Mouse (Mus musculus): ENCODE measurements around the gene Erc1.
"Not testable (repeated sequence)": the region's sequence is repeated elsewhere in the genome, so short reads cannot be mapped to it uniquely, and the experiment has no call there.

The Erc1 gene

DNA sequence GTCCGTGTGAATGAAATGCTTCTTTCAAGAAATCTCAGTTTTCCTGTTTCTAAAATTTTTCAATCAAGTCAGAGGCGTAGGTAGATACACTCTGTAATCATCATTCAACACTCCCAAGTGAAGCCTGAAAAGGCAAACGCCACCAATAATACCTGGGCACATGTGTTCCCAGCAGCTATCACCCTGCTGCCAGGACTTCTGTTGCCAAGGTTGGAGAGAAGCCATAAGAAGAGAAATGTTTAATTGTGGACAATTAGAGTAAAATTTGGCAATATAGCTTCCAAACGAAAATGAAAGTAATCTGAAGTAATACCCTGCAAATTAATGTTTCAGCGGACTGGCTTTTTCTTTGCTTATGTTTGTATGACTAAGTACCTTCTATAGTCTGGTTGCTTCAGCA, 140.1 kb downstream of the Erc1 start:
- no peak for DNase-seq

DNA sequence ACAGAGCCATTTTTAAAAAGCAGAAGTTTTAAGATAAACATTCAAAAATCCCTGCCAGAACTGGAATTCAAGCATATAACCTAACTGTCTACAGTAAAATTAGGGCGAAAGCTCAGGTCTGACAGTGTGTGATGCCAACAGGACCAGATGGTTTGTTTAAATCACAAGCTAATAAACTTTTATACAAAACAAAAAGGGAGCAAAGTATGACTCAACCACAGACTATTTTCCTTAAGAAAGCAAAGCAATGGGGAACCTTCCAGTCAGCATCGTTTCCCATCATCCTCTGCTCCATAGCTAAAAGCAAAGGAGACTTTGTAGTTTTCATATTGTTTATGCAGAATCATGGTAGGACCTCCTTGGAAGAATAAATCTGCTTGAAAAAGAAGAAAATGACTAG, 143.1 kb downstream of the Erc1 start:
- no peak for DNase-seq

GRCm38 (mm10) chr6:119692754-119693153, 155.2 kb downstream of the Erc1 start:
- DNase-seq: no peak

- DNase-seq: no peak
These were observed 161.5 kb downstream of the Erc1 start for GRCm38 (mm10) chr6:119686470-119686869.

GRCm38 (mm10) chr6:119680746-119681145, 167.2 kb downstream of the Erc1 start:
- no peak for DNase-seq

GRCm38 (mm10) chr6:119674811-119675209, 173.2 kb downstream of the Erc1 start:
- no peak for DNase-seq

GRCm38 (mm10) chr6:119674201-119674810, 173.7 kb downstream of the Erc1 start:
- DNase-seq: no peak

- DNase-seq: no peak
These were observed 178.2 kb downstream of the Erc1 start for GRCm38 (mm10) chr6:119669746-119670145.

DNA sequence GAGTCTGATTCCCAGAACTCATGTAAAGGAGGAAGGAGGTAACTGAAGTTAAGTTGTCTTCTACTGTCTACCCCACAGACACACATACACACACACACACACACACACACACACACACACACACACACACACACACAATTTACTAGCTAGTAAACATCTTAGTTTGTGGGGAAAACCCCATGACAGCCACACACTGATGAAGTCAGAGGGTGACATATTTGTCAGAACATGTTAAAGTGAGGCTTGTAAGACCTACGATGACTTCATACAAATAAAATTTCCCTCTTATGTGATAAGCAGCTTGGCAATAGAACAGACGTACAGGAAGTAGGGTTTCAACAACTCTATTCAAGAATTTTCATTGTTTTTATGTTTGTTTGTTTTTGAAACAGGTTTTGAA, 185.0 kb downstream of the Erc1 start:
- no peak for DNase-seq

DNA sequence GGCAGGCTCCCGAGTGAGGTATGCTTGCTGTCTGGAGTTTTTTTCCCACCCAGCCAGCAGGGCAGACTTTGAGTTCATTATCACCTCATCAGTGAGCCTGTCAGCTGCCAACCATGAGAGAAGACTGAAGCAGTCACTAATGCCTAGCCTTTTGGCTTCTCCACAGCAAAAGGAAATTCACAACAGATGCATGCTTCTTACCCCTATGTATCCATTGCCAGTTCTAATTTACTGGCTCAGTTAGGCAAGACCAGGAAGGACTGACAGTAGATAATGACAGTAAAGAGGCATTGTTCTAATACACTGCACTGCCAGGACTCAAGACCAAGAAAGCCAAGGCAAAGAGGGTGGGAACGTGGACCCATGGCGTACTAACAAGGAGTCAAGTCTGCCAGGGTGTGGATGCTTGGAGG, 186.9 kb downstream of the Erc1 start:
- no peak for DNase-seq

- DNase-seq: no peak
These were observed 189.5 kb downstream of the Erc1 start for GRCm38 (mm10) chr6:119658441-119658840.

DNA sequence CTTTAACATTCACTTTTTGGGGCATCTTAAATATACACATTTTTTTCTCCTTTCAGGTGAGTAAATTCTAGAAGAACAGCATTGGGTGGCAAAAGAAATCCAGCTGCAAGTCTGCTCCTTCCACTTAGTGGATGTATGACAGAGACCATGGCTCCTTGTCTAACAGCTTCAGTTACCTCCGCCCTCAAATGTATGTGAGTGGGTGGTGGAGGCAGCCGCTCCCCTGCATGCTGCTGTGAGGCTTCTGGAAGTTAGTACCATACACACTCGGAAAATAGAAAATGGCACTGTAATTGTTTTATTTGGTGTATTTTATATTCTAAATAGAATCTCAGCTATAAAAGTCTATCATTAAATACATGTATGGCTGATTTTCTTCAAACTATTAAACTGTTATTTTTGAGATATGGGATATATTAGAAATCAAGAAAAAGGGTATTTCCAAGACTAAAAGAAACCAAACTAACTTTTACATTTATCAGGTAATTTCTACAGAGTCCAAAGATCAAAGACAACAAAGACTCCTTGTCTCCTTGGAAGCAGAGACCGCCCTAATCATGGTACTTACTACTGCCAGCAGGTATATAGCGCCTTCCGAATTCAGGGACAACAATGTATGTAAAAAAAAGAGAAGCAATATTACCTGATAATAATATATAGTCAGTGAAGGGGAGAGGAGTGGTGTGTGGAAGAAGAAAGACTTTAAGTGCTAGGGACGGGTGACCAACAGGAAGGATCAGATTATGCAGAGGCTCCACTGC, 190.4 kb downstream of the Erc1 start:
- DNase-seq: no peak

- not testable (repeated sequence) for DNase-seq
These were observed 193.2 kb downstream of the Erc1 start for GRCm38 (mm10) chr6:119654777-119655176.

DNA sequence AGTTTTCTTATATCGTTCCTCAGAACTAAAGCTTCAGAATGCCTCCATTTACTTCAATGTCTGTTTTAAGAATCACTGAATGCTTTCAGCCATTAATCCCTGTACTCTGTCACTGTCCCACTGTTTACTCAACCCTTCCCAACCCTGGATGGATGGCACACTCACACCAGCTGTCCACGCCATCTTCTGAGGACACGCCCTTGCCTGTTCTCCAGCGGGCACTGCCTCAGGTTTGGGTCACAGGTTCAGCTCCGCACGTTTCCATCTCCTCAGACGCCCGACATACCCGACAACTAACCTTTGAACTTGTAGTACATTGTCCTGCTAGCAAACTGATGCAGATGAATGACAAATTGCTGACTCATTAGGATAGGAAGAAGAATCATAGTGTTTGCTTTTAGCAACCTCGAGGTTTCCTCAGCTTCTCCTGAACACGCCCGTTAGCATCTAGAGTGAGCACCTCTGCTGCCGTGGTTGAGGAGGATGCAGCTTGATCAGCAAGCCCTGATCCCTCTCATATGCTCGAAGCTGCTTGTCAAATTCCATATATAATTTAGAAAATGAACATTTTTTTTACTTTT, 204.0 kb downstream of the Erc1 start:
- DNase-seq: no peak

DNA sequence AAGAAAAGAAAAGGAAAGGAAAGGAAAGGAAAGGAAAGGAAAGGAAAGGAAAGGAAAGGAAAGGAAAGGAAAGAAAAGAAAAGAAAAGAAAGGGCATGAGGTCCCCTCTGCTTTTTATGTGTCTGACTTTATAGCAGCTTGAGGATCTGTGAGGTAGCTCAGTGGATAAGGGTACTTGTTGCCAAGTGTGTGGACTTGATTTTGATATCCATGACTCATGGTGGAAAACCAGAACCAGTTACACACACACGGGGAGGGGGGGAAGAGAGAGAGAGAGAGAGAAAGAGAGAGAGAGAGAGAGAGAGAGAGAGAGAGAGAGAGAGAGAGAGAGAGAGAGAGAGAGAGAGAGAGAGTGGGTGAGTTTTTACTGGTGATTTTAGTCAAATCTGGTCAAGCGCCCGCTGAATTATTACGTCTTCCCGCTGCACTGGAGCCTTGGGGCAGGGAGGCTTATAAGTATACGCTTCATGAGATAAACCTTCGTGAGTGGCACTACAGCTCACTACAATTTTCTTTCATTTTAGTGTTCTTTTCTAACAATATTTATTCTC, 204.7 kb downstream of the Erc1 start:
- DNase-seq: no peak

DNA sequence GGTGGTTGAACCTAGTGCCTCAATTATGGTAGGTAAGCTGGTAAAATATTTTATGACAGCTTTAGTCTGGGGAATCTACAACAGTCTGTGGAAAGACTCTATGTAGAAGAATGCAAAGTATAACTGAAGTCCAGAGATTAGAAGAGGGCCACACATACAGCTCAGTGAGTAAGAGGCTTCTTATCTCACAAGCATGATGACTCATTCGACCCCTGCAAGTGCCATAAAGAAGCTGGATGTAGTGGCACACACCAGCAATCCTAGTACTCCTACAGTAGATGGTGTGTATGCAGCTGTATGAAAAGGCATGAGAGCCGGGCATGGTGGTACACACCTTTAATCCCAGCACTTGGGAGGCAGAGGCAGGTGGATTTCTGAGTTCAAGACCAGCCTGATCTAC, 205.2 kb downstream of the Erc1 start:
- no peak for DNase-seq

DNA sequence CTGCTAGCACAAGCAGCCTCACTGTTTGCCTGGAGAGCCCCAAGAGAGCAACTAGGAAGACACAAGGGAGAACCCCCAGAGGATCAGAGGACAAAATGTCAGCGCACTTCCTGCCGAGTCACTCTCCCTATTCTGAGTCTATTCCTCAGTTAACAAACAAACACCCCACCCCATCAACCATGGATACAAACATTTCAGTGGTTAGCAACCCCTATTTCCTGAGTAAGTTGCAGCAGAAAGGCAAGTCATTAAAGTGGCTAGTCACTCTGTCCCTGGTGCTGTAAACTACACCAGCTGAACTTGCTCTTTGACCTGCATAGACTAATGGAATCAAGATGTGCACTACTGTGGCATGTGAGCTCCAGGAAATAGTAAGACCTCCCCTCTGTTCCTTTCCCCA, 212.3 kb downstream of the Erc1 start:
- DNase-seq: no peak

DNA sequence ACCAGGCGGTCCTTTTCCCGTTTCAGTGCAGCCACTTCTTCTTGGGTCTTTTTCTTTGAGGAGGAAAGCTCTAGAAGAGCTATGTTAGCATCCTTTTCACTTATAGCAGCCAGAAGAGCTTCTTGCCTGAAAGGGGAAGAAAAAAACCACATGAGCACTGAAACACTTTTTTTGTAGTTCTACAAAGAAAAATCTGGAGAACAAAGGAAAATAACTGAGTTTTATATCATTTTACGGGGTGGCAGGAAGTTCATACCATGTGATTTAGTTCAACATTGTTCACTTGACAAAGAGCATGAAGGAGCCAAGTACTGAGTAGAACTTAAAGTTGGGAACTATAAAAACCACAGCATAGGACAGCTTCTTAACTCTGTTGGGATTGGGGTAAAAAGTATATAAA, 217.3 kb downstream of the Erc1 start:
- no peak for DNase-seq

GRCm38 (mm10) chr6:119601379-119601778, 246.6 kb downstream of the Erc1 start:
- DNase-seq: no peak

DNA sequence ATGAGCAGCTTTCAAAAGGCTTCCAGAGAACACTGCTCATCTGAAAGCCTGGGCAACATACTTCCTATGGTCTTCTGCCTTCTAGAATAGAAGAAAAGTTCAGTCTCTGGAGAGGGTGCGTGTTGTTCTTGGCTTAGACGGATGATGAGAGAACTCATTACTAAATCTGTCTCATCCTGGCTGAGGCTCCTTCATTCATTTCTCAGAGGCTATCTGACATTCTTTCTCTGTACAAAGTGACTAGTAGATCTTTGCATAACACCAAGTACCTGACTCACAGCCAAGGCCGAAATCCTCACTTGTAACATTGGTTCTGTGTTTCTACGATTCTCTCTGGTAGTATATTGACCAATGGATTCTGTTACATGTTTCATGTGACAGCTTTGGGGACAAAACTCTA, 252.5 kb downstream of the Erc1 start:
- DNase-seq: no peak

- DNase-seq: no peak
These were observed 257.1 kb downstream of the Erc1 start for GRCm38 (mm10) chr6:119590872-119591271.

- DNase-seq: no peak
These were observed 260.1 kb downstream of the Erc1 start for GRCm38 (mm10) chr6:119587897-119588296.

DNA sequence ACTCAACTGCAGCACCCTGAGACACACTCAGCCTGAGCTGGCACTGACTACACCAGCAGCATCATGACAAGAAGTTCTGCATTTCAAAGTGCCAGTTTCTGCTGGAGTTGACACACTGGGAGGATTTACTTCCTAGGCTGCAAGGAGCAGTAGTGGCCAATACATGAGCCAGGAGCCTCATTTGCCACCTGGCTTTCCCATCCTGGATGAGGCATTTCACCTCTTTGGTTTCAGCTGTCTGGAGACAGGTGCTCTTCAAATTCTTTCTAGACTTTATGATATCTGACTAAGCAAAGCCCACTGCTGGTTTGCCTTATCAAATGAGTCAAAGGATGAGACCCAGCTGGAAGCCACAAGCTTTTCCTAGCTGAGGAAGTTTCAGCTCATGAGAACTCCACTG, 260.5 kb downstream of the Erc1 start:
- DNase-seq: no peak
